8 mouse cellular contexts compared by ENCODE assay signal in genomic region chr7:79742277-79742658, GRCm38 (mm10). TPM values are rescaled to one million over a fixed set of nuclear protein-coding genes. Genes with fewer than 3 reads are reported as not detected.
DNase-seq lines count a peak whose midpoint lies in the region; ATAC-seq lines count a peak whose summit lies in the region.

No protein-coding gene starts in this region.

- peaks cover 23% of the 10 kb centered on the region for H3K27me3 ChIP-seq in megakaryocyte, embryonic 14.5 days (replicated peaks)
- H3K27me3 ChIP-seq in forebrain, embryonic 11.5 days (ENCODE audit: control insufficient read depth, insufficient read depth, low read length), result no peaks in the 10 kb centered on the region
- H3K27me3 ChIP-seq in liver, embryonic 11.5 days (replicated peaks; ENCODE audit: control insufficient read depth, insufficient read depth, low read length), result no peaks in the 10 kb centered on the region
- H3K27me3 ChIP-seq in stomach, embryonic 14.5 days (ENCODE audit: control insufficient read depth, insufficient read depth, low read length), result no peaks in the 10 kb centered on the region

- peak overlapping the region; percentile 92 for H3K4me3 ChIP-seq in megakaryocyte, embryonic 14.5 days (replicated peaks)
- peak overlapping the region; percentile 72 for H3K4me3 ChIP-seq in forebrain, embryonic 11.5 days (ENCODE audit: low read depth, low read length)
- peak overlapping the region; percentile 69 for H3K4me3 ChIP-seq in liver, embryonic 11.5 days (ENCODE audit: low read depth, low read length)
- peak overlapping the region; percentile 77 for H3K4me3 ChIP-seq in stomach, embryonic 14.5 days (ENCODE audit: low read depth, low read length)

- no peaks in the 10 kb centered on the region for H3K9me3 ChIP-seq in megakaryocyte, embryonic 14.5 days
- H3K9me3 ChIP-seq in forebrain, embryonic 11.5 days (ENCODE audit: control insufficient read depth, low read length), result no peaks in the 10 kb centered on the region
- H3K9me3 ChIP-seq in liver, embryonic 11.5 days (ENCODE audit: control insufficient read depth, low read length), result no peaks in the 10 kb centered on the region
- H3K9me3 ChIP-seq in stomach, embryonic 14.5 days (ENCODE audit: control insufficient read depth, low read depth, low read length), result no peaks in the 10 kb centered on the region

- DNase-seq in forebrain, embryonic 11.5 days (ENCODE audit: low spot score), result no peak
- no peak for DNase-seq in liver, embryonic 11.5 days (ENCODE audit: low spot score)
- DNase-seq in urinary bladder, postnatal 36 days (ENCODE audit: low spot score in 2 of 2), result no peak
- no peak for DNase-seq in right cerebral cortex, postnatal 10 days (ENCODE audit: low spot score in 2 of 2)
- DNase-seq in testis, postnatal 14 days (ENCODE audit: low spot score), result no peak

- H3K4me2 ChIP-seq in forebrain, embryonic 11.5 days (ENCODE audit: low read depth, low read length, severe bottlenecking), result peak overlapping the region; percentile 96
- peak overlapping the region; percentile 99 for H3K4me2 ChIP-seq in liver, embryonic 11.5 days
- H3K4me2 ChIP-seq in stomach, embryonic 14.5 days (replicated peaks; ENCODE audit: low read depth, low read length), result peak overlapping the region; percentile 94

- H3K4me1 ChIP-seq in megakaryocyte, embryonic 14.5 days, result peaks cover 24% of the 10 kb centered on the region
- H3K4me1 ChIP-seq in forebrain, embryonic 11.5 days (replicated peaks; ENCODE audit: control insufficient read depth, insufficient read depth, low read length), result peaks cover 3% of the 10 kb centered on the region; the same call in 1 of the 2 replicates
- H3K4me1 ChIP-seq in liver, embryonic 11.5 days (replicated peaks; ENCODE audit: control insufficient read depth, insufficient read depth, low read length), result peaks cover 3% of the 10 kb centered on the region; the same call in 1 of the 2 replicates
- 0 out of 2 replicates have a peak, but pooled peaks cover 4% of the 10 kb centered on the region for H3K4me1 ChIP-seq in stomach, embryonic 14.5 days (ENCODE audit: control insufficient read depth, insufficient read depth, low read length)

- ATAC-seq in megakaryocyte, adult 5-6 weeks (ENCODE audit: poor library complexity, severe bottlenecking), result no peak
- ATAC-seq in forebrain, embryonic 11.5 days (replicated peaks; ENCODE audit: low FRiP score), result no peak
- ATAC-seq in liver, embryonic 11.5 days (replicated peaks; ENCODE audit: low FRiP score), result no peak
- ATAC-seq in stomach, embryonic 14.5 days (ENCODE audit: insufficient number of reproducible peaks, insufficient read depth, low FRiP score, low read depth), result no peak

- peak overlapping the region; percentile 64 for H3K9ac ChIP-seq in forebrain, embryonic 11.5 days (ENCODE audit: low read length)
- H3K9ac ChIP-seq in liver, embryonic 11.5 days (ENCODE audit: low read depth, low read length), result peak overlapping the region; percentile 55; the same call in 1 of the 2 replicates
- H3K9ac ChIP-seq in stomach, embryonic 14.5 days (replicated peaks; ENCODE audit: low read depth, low read length), result peak overlapping the region; percentile 53; the same call in 1 of the 2 replicates

- WGBS in forebrain, embryonic 11.5 days, result 26% methylated on average over 11 of the region's 11 CpGs
- 17% methylated on average over 11 of the region's 11 CpGs for WGBS in liver, embryonic 11.5 days
- 10% methylated on average over 11 of the region's 11 CpGs for WGBS in stomach, embryonic 14.5 days

- no peaks in the 10 kb centered on the region for H3K36me3 ChIP-seq in megakaryocyte, embryonic 14.5 days (replicated peaks; ENCODE audit: low read length)
- H3K36me3 ChIP-seq in forebrain, embryonic 11.5 days (ENCODE audit: control insufficient read depth, insufficient read depth, low read length), result no peaks in the 10 kb centered on the region
- no peaks in the 10 kb centered on the region for H3K36me3 ChIP-seq in liver, embryonic 11.5 days (ENCODE audit: control insufficient read depth, insufficient read depth, low read length)
- no peaks in the 10 kb centered on the region; the same call in 1 of the 2 replicates for H3K36me3 ChIP-seq in stomach, embryonic 14.5 days (ENCODE audit: control insufficient read depth, insufficient read depth, low read length)

- H3K27ac ChIP-seq in forebrain, embryonic 11.5 days (ENCODE audit: low read depth, low read length), result no peak overlapping the region
- H3K27ac ChIP-seq in liver, embryonic 11.5 days (ENCODE audit: low read depth, low read length), result no peak overlapping the region
- H3K27ac ChIP-seq in stomach, embryonic 14.5 days (ENCODE audit: low read length), result no peak overlapping the region

RNA-seq across cellular contexts. Expression of gene Pex11a, which starts 0.7 kb away (rescaled TPM):
- 0.81 TPM in 1 of 2 replicates, not detected in the other for polyA plus RNA-seq in megakaryocyte, embryonic 14.5 days (2012; ENCODE audit: insufficient read depth, low replicate concordance)
- total RNA-seq in megakaryocyte, adult 5-6 weeks (2015), result 0.98 and 1.3 TPM in 2 replicates
- total RNA-seq in megakaryocyte, adult 5-6 weeks (2017), result 1.5 and 5.4 TPM in 2 replicates
- polyA plus RNA-seq in forebrain, embryonic 11.5 days (2014; fragmentation: Nextera tagmentation; extraction: Ambion mirVana), result 7.6 and 8.7 TPM in 2 replicates
- 2.3 and 2.9 TPM in 2 replicates for polyA plus RNA-seq in liver, embryonic 11.5 days (2014; fragmentation: Nextera tagmentation; extraction: Ambion mirVana)
- polyA plus RNA-seq in stomach, embryonic 14.5 days (2014; fragmentation: Nextera tagmentation; extraction: Ambion mirVana), result 11.0 and 11.5 TPM in 2 replicates

RNA-seq across cellular contexts. Expression of gene Wdr93, which starts 0.7 kb away (rescaled TPM):
- not detected in 2 replicates for polyA plus RNA-seq in megakaryocyte, embryonic 14.5 days (2012; ENCODE audit: insufficient read depth, low replicate concordance)
- total RNA-seq in megakaryocyte, adult 5-6 weeks (2015), result not detected in 2 replicates
- total RNA-seq in megakaryocyte, adult 5-6 weeks (2017), result not detected in 2 replicates
- 0.21 and 0.37 TPM in 2 replicates for polyA plus RNA-seq in forebrain, embryonic 11.5 days (2014; fragmentation: Nextera tagmentation; extraction: Ambion mirVana)
- polyA plus RNA-seq in liver, embryonic 11.5 days (2014; fragmentation: Nextera tagmentation; extraction: Ambion mirVana), result 0.21 TPM in 1 of 2 replicates, not detected in the other
- polyA plus RNA-seq in stomach, embryonic 14.5 days (2014; fragmentation: Nextera tagmentation; extraction: Ambion mirVana), result 0.14 and 0.50 TPM in 2 replicates

RNA-seq across cellular contexts. Expression of gene Plin1, which starts 9.6 kb away (rescaled TPM):
- 1.7 TPM in 1 of 2 replicates, not detected in the other for polyA plus RNA-seq in megakaryocyte, embryonic 14.5 days (2012; ENCODE audit: insufficient read depth, low replicate concordance)
- total RNA-seq in megakaryocyte, adult 5-6 weeks (2015), result not detected in 2 replicates
- not detected in 2 replicates for total RNA-seq in megakaryocyte, adult 5-6 weeks (2017)
- 0.07 TPM in 1 of 2 replicates, not detected in the other for polyA plus RNA-seq in forebrain, embryonic 11.5 days (2014; fragmentation: Nextera tagmentation; extraction: Ambion mirVana)
- polyA plus RNA-seq in liver, embryonic 11.5 days (2014; fragmentation: Nextera tagmentation; extraction: Ambion mirVana), result not detected in 2 replicates
- not detected in 2 replicates for polyA plus RNA-seq in stomach, embryonic 14.5 days (2014; fragmentation: Nextera tagmentation; extraction: Ambion mirVana)

RNA-seq across cellular contexts. Expression of gene Kif7, which starts 26.7 kb away (rescaled TPM):
- polyA plus RNA-seq in megakaryocyte, embryonic 14.5 days (2012; ENCODE audit: insufficient read depth, low replicate concordance), result 1.4 TPM in 1 of 2 replicates, not detected in the other
- total RNA-seq in megakaryocyte, adult 5-6 weeks (2015), result 0.11 and 0.13 TPM in 2 replicates
- 0.51 TPM in 1 of 2 replicates, not detected in the other for total RNA-seq in megakaryocyte, adult 5-6 weeks (2017)
- 7.3 and 8.7 TPM in 2 replicates for polyA plus RNA-seq in forebrain, embryonic 11.5 days (2014; fragmentation: Nextera tagmentation; extraction: Ambion mirVana)
- 2.3 and 3.0 TPM in 2 replicates for polyA plus RNA-seq in liver, embryonic 11.5 days (2014; fragmentation: Nextera tagmentation; extraction: Ambion mirVana)
- polyA plus RNA-seq in stomach, embryonic 14.5 days (2014; fragmentation: Nextera tagmentation; extraction: Ambion mirVana), result 4.2 and 4.4 TPM in 2 replicates

RNA-seq across cellular contexts. Expression of gene Mesp1, which starts 51.3 kb away (rescaled TPM):
- polyA plus RNA-seq in megakaryocyte, embryonic 14.5 days (2012; ENCODE audit: insufficient read depth, low replicate concordance), result not detected in 2 replicates
- not detected in 2 replicates for total RNA-seq in megakaryocyte, adult 5-6 weeks (2015)
- total RNA-seq in megakaryocyte, adult 5-6 weeks (2017), result not detected in 2 replicates
- 0.15 TPM in 1 of 2 replicates, not detected in the other for polyA plus RNA-seq in forebrain, embryonic 11.5 days (2014; fragmentation: Nextera tagmentation; extraction: Ambion mirVana)
- not detected in 2 replicates for polyA plus RNA-seq in liver, embryonic 11.5 days (2014; fragmentation: Nextera tagmentation; extraction: Ambion mirVana)
- polyA plus RNA-seq in stomach, embryonic 14.5 days (2014; fragmentation: Nextera tagmentation; extraction: Ambion mirVana), result not detected in 2 replicates
